Mouse (Mus musculus) MEL (cell line): Measurements from ENCODE around the gene Rad50.

Experiments used
- CTCF ChIP-seq, 3 experiments: IDR thresholded peaks in 2 of 3; conservative IDR thresholded peaks in 1 of 3; 2 replicates each; pipeline ENCODE4 v1.5.1; 2011 to 2012; ENCODE audit warnings: low read length in 3 of 3, low read depth in 2 of 3, mild to moderate bottlenecking in 2 of 3, improper control_type of control experiment in 1 of 3, inconsistent platforms in 1 of 3, mixed read lengths in 1 of 3, moderate library complexity in 1 of 3; ENCODE audit not compliant: control insufficient read depth in 1 of 3, insufficient read depth in 1 of 3, poor library complexity in 1 of 3, severe bottlenecking in 1 of 3
- E2F4 ChIP-seq: IDR thresholded peaks from 2 replicates; pipeline ENCODE4 v1.6.1; 2011; ENCODE audit warnings: low read depth, low read length, improper control_type of control experiment, borderline replicate concordance
- ELF1 ChIP-seq: IDR thresholded peaks from 2 replicates; pipeline ENCODE4 v1.6.1; 2014; ENCODE audit warnings: low read depth, mild to moderate bottlenecking, inconsistent platforms, low read length, improper control_type of control experiment, moderate library complexity
- EP300 ChIP-seq, 2 experiments: IDR thresholded peaks; 2 replicates each; pipeline ENCODE4 v1.6.1; 2011; ENCODE audit warnings: improper control_type of control experiment in 2 of 2, low read length in 2 of 2, low read depth in 1 of 2, mild to moderate bottlenecking in 1 of 2
- GABPA ChIP-seq: IDR thresholded peaks from 2 replicates; pipeline ENCODE4 v1.6.1; 2012; ENCODE audit warnings: low read depth, mild to moderate bottlenecking, inconsistent platforms, low read length, improper control_type of control experiment, moderate library complexity

DNA sequence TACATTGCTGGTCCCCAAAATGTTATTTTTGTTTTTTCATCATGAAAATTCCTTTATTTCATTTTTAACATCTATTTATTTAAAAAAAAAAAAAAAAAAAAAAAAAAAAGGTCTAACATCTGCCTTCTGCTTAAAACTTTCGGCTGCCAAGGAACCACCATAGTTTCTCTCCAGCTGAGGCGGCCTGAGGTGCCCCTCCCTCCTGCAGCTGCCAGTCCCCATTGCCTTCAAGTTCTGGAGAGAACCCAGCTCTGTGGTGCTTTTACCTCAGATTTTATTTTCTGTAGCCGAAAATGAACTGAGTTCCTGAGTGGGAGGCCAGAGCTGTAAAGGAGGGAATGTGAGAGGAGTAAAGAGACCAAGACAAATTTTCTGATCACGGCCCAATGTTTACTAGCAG lies 42.2 kb upstream of the Rad50 start:
- TF ChIP-seq E2F4 (no peak), CTCF (IDR thresholded peaks at IDR 0.05 in 2 of 3, conservative IDR thresholded peaks at IDR 0.05 in 1 of 3; ENCODE audit: control insufficient read depth in 1 of 3, insufficient read depth in 1 of 3, low read depth in 2 of 3, low read length in 3 of 3, poor library complexity in 1 of 3, severe bottlenecking in 1 of 3) (no peak), ELF1 (no peak), EP300 (IDR thresholded peaks at IDR 0.05; ENCODE audit: low read depth in 1 of 2, low read length in 2 of 2) (no peak), GABPA (no peak)
